Mouse (Mus musculus): ENCODE measurements around the gene Cacna1a. TPM values are rescaled to one million over a fixed set of nuclear protein-coding genes. Genes with fewer than 3 reads are reported as not detected.

The Cacna1a gene
- polyA plus RNA-seq, 1 experiment from 2014 or later: 6.6 TPM

DNA sequence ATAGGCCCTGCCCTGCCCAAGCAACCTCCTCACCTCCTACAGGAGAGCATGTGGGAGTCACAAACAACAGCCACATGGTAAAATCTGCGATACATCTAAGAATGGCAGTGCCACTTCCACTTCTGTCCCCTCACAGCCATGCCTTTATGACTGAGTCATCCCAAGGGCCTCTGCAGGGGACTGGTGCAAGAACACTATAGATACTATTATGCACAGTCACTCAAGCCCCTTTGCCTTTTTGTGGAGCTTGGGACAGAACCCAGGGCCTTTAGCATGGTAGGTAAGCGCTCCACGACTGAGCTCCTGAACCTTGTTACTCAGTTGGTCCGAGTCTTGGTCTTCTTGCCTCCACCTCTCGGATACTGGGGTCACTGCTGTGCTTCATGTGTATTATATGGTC, 289.1 kb downstream of the Cacna1a start:
- Histone ChIP-seq H3K4me2 (ENCODE audit: low read length) (no peak overlapping the region), H3K27ac (no peak overlapping the region), H3K4me3 (replicated peaks; ENCODE audit: low read depth, low read length) (no peak overlapping the region), H3K9me3 (replicated peaks; ENCODE audit: low read length) (no peaks in the 10 kb centered on the region), H3K27me3 (ENCODE audit: insufficient read depth, low read length) (no peaks in the 10 kb centered on the region), H3K36me3 (ENCODE audit: insufficient read depth, low read length) (peaks cover 34% of the 10 kb centered on the region), H3K9ac (ENCODE audit: low read depth, low read length) (no peak overlapping the region), H3K4me1 (replicated peaks; ENCODE audit: insufficient read depth, low read length) (no peaks in the 10 kb centered on the region)
- WGBS: 84% methylated on average over 5 of the region's 5 CpGs
- DNase-seq (ENCODE audit: low spot score) (no peak), ATAC-seq (replicated peaks; ENCODE audit: low FRiP score, low read depth) (no peak)
- TF ChIP-seq CTCF (IDR thresholded peaks at IDR 0.05; ENCODE audit: low read depth): no peak

DNA sequence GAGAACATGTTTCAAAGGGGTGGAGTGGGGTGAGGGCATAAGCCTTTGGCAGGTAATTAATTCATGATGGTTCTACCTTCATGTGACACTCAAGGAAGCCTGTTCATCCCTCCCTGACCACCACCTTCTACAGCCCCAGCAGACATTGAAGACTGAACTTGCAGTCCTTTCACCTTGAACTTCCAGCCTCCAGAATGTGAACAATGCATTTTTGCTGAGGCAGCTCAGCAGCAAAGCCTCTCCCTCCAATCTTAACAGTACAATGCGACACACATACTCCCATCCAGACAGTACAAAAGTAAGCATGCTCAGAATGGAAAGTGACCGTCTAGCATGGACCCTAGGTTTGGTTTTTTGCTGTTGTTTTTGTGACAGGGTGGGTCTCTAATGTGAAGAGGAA, 293.2 kb downstream of the Cacna1a start:
- H3K27ac ChIP-seq: no peak overlapping the region
- 84% methylated on average over 2 of the region's 2 CpGs for WGBS
- H3K36me3 ChIP-seq (ENCODE audit: insufficient read depth, low read length): 0 out of 2 replicates have a peak, but pooled peaks cover under 1% of the 10 kb centered on the region
- no peaks in the 10 kb centered on the region for H3K9me3 ChIP-seq (replicated peaks; ENCODE audit: low read length)
- H3K9ac ChIP-seq (ENCODE audit: low read depth, low read length): no peak overlapping the region
- no peak overlapping the region for H3K4me2 ChIP-seq (ENCODE audit: low read length)
- no peak for ATAC-seq (replicated peaks; ENCODE audit: low FRiP score, low read depth)
- no peak for DNase-seq (ENCODE audit: low spot score)
- peaks cover 13% of the 10 kb centered on the region for H3K4me1 ChIP-seq (replicated peaks; ENCODE audit: insufficient read depth, low read length)
- H3K4me3 ChIP-seq (replicated peaks; ENCODE audit: low read depth, low read length): no peak overlapping the region
- no peaks in the 10 kb centered on the region for H3K27me3 ChIP-seq (ENCODE audit: insufficient read depth, low read length)
- TF ChIP-seq CTCF (IDR thresholded peaks at IDR 0.05; ENCODE audit: low read depth): no peak

DNA sequence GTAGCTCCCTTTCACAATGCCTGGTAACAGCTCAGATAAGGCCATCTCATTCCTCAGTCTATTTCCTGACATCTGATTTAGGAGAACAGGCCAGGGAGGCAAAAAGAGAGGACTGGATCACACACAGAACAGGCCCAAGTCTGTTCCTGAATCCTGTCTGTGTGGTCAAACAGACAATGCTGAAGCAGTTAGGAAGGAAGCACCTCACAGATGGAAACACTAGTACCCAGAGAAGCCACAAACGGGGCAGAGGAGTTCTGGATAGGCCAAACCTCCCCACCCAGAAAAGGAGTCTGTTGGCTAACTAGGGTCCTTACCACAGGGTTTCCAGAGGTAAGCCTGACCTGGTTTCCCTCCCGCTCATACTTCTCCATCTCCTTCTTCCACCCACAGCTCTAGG, 294.0 kb downstream of the Cacna1a start:
- Histone ChIP-seq H3K9me3 (replicated peaks; ENCODE audit: low read length) (no peaks in the 10 kb centered on the region), H3K9ac (ENCODE audit: low read depth, low read length) (no peak overlapping the region), H3K4me3 (replicated peaks; ENCODE audit: low read depth, low read length) (no peak overlapping the region), H3K36me3 (ENCODE audit: insufficient read depth, low read length) (no peaks in the 10 kb centered on the region), H3K27me3 (ENCODE audit: insufficient read depth, low read length) (no peaks in the 10 kb centered on the region), H3K4me1 (replicated peaks; ENCODE audit: insufficient read depth, low read length) (peaks cover 15% of the 10 kb centered on the region), H3K4me2 (ENCODE audit: low read length) (no peak overlapping the region), H3K27ac (no peak overlapping the region)
- DNase-seq (ENCODE audit: low spot score) (no peak), ATAC-seq (replicated peaks; ENCODE audit: low FRiP score, low read depth) (no peak)
- WGBS: 75% methylated on average over 2 of the region's 2 CpGs
- TF ChIP-seq CTCF (IDR thresholded peaks at IDR 0.05; ENCODE audit: low read depth): no peak

DNA sequence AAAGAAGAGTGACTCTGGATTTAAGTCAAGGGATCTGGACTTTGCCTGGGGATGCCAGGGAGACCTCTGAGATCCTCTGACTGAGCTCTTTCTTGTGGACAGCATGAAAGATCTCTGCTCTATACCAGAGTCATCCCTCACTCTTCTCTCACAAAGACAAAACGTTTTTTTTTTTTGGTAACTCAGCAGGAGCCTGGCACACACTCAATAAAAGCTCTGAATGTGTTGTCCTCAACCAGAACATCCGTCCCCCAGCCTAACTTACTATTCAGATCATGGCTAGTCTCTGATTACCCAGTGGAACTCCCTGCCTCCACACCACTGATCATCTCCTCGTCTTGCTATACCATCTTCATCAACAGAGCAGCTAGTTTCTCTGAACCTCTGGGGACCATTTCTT, 296.3 kb downstream of the Cacna1a start:
- DNase-seq (ENCODE audit: low spot score) (no peak), ATAC-seq (replicated peaks; ENCODE audit: low FRiP score, low read depth) (no peak)
- H3K4me3 ChIP-seq (replicated peaks; ENCODE audit: low read depth, low read length): no peak overlapping the region
- no peak overlapping the region for H3K27ac ChIP-seq
- H3K36me3 ChIP-seq (ENCODE audit: insufficient read depth, low read length): no peaks in the 10 kb centered on the region
- H3K27me3 ChIP-seq (ENCODE audit: insufficient read depth, low read length): no peaks in the 10 kb centered on the region
- H3K9ac ChIP-seq (ENCODE audit: low read depth, low read length): no peak overlapping the region
- peaks cover 19% of the 10 kb centered on the region for H3K4me1 ChIP-seq (replicated peaks; ENCODE audit: insufficient read depth, low read length)
- 55% methylated on average over 3 of the region's 3 CpGs for WGBS
- no peaks in the 10 kb centered on the region for H3K9me3 ChIP-seq (replicated peaks; ENCODE audit: low read length)
- no peak for TF ChIP-seq CTCF (IDR thresholded peaks at IDR 0.05; ENCODE audit: low read depth)
- H3K4me2 ChIP-seq (ENCODE audit: low read length): no peak overlapping the region

DNA sequence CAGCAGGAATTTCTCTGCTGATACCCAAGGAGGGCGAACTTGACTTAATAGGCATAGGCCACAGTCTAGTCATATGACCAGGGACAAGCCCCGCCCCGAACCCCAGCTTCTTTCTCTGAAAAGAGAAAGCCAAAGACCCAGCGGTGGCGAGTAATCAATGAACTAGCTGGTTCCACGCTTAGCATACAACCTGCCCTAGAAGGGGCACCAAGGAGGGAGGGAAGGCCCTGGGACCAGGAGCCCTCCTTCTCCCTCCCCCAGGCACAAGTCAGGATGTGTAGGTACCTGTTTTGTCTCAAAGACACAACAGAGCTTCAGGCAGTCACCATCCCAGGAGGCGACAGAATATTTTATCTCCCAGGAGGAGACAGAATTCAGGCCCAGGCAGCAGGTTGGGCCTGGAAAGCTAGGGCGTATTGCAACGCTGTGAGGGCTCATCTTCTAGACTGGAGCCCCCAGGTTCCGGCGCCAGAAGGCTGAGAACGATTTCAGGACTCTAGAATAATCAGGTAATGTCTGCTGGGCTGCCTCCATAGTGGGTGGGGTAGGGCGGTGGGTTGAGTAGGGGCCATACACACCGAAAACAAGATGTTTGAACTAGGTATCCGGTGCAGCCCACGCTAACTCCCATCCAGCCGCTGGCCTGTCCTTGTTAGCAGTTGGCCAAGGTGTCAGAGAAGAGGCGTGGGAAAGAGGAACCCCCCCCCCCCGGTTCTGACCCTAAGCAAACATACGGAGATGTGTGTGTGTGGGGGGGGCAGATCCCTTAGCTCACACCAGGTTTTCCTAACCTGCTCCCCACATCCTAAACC, 298.2 kb downstream of the Cacna1a start, which contains the start of gene Trmt1:
TSS of gene Trmt1 (plus strand) at position 117 of the 812 bp plus-strand sequence.
- no peak for TF ChIP-seq CTCF (IDR thresholded peaks at IDR 0.05; ENCODE audit: low read depth)
- Histone ChIP-seq H3K27me3 (ENCODE audit: insufficient read depth, low read length) (no peaks in the 10 kb centered on the region), H3K9me3 (replicated peaks; ENCODE audit: low read length) (no peaks in the 10 kb centered on the region), H3K9ac (ENCODE audit: low read depth, low read length) (peak within 1 kb of the TSS; percentile 97), H3K4me3 (replicated peaks; ENCODE audit: low read depth, low read length) (peak within 1 kb of the TSS; percentile 100), H3K4me2 (ENCODE audit: low read length) (peak within 1 kb of the TSS; percentile 82), H3K27ac (peak within 1 kb of the TSS; percentile 95), H3K36me3 (ENCODE audit: insufficient read depth, low read length) (no peaks in the 10 kb centered on the region), H3K4me1 (replicated peaks; ENCODE audit: insufficient read depth, low read length) (peaks cover 27% of the 10 kb centered on the region)
- DNase-seq (ENCODE audit: low spot score) (peak; percentile 46), ATAC-seq (replicated peaks; ENCODE audit: low FRiP score, low read depth) (no peak)
- WGBS: 9% methylated on average over 20 of the region's 20 CpGs

DNA sequence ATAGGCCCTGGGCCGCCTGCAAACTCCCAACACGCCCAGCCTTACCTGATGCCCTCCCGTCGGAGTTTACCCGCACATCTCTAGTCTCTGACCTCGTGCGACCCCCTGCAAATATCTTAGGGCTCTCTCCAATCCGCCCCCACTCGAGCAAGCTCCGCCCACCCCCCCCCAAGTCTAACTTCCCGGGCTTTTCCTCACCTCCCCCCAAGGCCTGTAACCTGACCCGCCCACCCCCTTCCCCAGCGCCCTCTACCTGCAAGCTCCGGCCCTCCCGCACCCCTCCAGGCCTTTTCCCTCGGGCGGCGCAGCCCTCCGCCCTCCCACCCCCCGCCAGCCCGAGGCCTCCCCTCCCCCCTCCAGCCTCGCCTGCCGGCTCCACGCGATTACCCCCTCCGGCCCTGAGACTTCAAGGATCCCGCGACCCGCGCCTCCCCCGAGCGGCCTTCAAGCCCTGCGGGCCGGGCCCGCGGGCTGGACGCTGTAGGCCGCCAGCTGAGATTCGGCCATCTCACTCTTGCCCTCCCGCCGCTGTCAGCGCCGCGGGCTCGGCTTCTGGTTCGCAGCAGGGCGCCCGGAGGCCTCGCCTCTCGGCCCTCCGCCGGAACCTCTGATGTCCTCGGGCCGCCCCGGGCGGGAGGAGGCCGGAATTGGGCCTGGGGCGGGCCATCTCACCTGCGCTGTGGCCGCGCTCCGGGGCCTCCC, 298.9 kb downstream of the Cacna1a start:
- no peak; the same call in 1 of the 2 replicates for TF ChIP-seq CTCF (IDR thresholded peaks at IDR 0.05; ENCODE audit: low read depth)
- H3K4me2 ChIP-seq (ENCODE audit: low read length): peak overlapping the region; percentile 82

More for the DNA sequence above, 298.9 kb downstream of the Cacna1a start:
- DNase-seq (ENCODE audit: low spot score): peak; percentile 64
- 1% methylated on average over 50 of the region's 62 CpGs for WGBS
- peak overlapping the region; percentile 100 for H3K4me3 ChIP-seq (replicated peaks; ENCODE audit: low read depth, low read length)
- peak; percentile 17; the same call in 1 of the 2 replicates for ATAC-seq (replicated peaks; ENCODE audit: low FRiP score, low read depth)
- no peaks in the 10 kb centered on the region for H3K9me3 ChIP-seq (replicated peaks; ENCODE audit: low read length)
- no peaks in the 10 kb centered on the region for H3K27me3 ChIP-seq (ENCODE audit: insufficient read depth, low read length)
- H3K27ac ChIP-seq: peak overlapping the region; percentile 95
- peaks cover 2% of the 10 kb centered on the region; the same call in 1 of the 2 replicates for H3K36me3 ChIP-seq (ENCODE audit: insufficient read depth, low read length)
- peaks cover 27% of the 10 kb centered on the region for H3K4me1 ChIP-seq (replicated peaks; ENCODE audit: insufficient read depth, low read length)
- H3K9ac ChIP-seq (ENCODE audit: low read depth, low read length): peak overlapping the region; percentile 97
